Mouse (Mus musculus): Measurements from ENCODE around the gene Rom1. TPM values are rescaled to one million over a fixed set of nuclear protein-coding genes. Genes with fewer than 3 reads are reported as not detected.

The Rom1 gene
- polyA plus RNA-seq, 1 experiment from 2014 or later, result 1.3 TPM

GRCm38 (mm10) chr19:8954171-8954570, 25.0 kb upstream of the Rom1 start:
- no peaks in the 10 kb centered on the region for H3K27me3 ChIP-seq
- no peak for ATAC-seq (ENCODE audit: low FRiP score)
- WGBS, result 2% methylated on average over 9 of the region's 9 CpGs
- peak overlapping the region; percentile 63 for H3K9ac ChIP-seq
- H3K27ac ChIP-seq, result peak overlapping the region; percentile 95
- H3K4me1 ChIP-seq, result peaks cover 34% of the 10 kb centered on the region
- H3K4me3 ChIP-seq (replicated peaks), result peak overlapping the region; percentile 67
- H3K4me2 ChIP-seq, result peak overlapping the region; percentile 89
- H3K36me3 ChIP-seq (replicated peaks), result peaks cover 65% of the 10 kb centered on the region
- H3K9me3 ChIP-seq, result no peaks in the 10 kb centered on the region

GRCm38 (mm10) chr19:8953135-8954039, 24.2 kb upstream of the Rom1 start, which contains the start of gene Tut1:
TSS of gene Tut1 (plus strand) at chr19:8953847.
- H3K4me1 ChIP-seq, result peaks cover 34% of the 10 kb centered on the region
- peak within 1 kb of the TSS; percentile 89 for H3K4me2 ChIP-seq
- peak within 1 kb of the TSS; percentile 63 for H3K9ac ChIP-seq
- peak within 1 kb of the TSS; percentile 95 for H3K27ac ChIP-seq
- H3K27me3 ChIP-seq, result no peaks in the 10 kb centered on the region
- WGBS, result 1% methylated on average over 46 of the region's 46 CpGs
- H3K9me3 ChIP-seq, result no peaks in the 10 kb centered on the region
- peak within 1 kb of the TSS; percentile 67 for H3K4me3 ChIP-seq (replicated peaks)
- peak; percentile 94 for ATAC-seq (ENCODE audit: low FRiP score)
- peaks cover 67% of the 10 kb centered on the region for H3K36me3 ChIP-seq (replicated peaks)

- ATAC-seq (ENCODE audit: low FRiP score), result 0 out of 2 replicates have a peak, but pooled peaks have one; percentile 5
- no peaks in the 10 kb centered on the region for H3K9me3 ChIP-seq
- peaks cover 71% of the 10 kb centered on the region for H3K36me3 ChIP-seq (replicated peaks)
- 73% methylated on average over 9 of the region's 9 CpGs for WGBS
- peak overlapping the region; percentile 95 for H3K27ac ChIP-seq
- no peaks in the 10 kb centered on the region for H3K27me3 ChIP-seq
- peaks cover 34% of the 10 kb centered on the region for H3K4me1 ChIP-seq
- peak overlapping the region; percentile 89; the same call in 1 of the 2 replicates for H3K4me2 ChIP-seq
- H3K9ac ChIP-seq, result peak overlapping the region; percentile 56; the same call in 1 of the 2 replicates
- H3K4me3 ChIP-seq (replicated peaks), result no peak overlapping the region; the same call in 1 of the 2 replicates
These were observed 23.1 kb upstream of the Rom1 start for GRCm38 (mm10) chr19:8952241-8952640.

DNA sequence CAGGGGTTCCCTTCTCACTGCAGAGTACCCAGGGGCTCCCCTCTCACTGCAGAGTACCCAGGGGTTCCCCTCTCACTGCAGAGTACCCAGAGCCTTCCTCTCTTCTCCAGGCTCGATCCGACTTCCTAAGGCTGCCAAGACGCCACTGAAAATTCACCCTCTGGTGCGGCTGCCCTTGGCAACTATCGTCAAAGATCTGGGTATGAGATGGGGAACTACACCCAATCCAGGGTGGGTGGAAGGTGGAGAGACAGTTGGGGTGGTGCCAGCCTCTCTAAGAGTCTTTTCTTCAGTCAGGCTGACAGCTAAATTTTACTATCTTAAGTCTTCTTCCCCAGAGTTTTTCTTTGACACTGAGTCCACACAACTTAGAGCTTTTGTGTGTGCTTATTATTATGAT, 21.0 kb upstream of the Rom1 start:
- no peak for ATAC-seq (ENCODE audit: low FRiP score)
- Histone ChIP-seq H3K36me3 (replicated peaks) (peaks cover 76% of the 10 kb centered on the region), H3K4me1 (peaks cover 32% of the 10 kb centered on the region), H3K27me3 (no peaks in the 10 kb centered on the region), H3K4me3 (replicated peaks) (no peak overlapping the region), H3K27ac (no peak overlapping the region), H3K4me2 (no peak overlapping the region), H3K9me3 (no peaks in the 10 kb centered on the region), H3K9ac (no peak overlapping the region)
- 95% methylated on average over 5 of the region's 5 CpGs for WGBS

- peaks cover 81% of the 10 kb centered on the region for H3K36me3 ChIP-seq (replicated peaks)
These were observed 17.8 kb upstream of the Rom1 start for GRCm38 (mm10) chr19:8946929-8947328.

DNA sequence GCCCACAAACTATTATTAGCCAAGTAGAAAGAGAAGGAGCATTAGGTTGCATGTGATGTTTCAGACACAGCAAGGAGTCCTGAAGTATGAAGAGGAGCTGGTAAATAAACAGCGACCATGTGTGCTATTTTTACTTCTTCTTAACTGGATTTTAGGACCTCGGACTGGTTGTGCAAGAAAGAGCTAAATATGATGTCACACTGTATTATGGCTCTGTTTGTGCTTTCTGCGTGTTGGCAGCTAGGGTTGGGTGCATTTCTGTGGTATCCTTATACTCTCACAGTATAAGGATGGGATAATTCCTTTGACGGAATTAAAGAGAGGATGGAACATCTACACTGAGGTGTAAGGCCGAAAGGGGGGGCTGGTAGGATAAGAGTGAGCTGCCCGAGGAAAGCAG, 16.1 kb upstream of the Rom1 start:
- H3K4me1 ChIP-seq, result peaks cover 38% of the 10 kb centered on the region
- no peaks in the 10 kb centered on the region for H3K27me3 ChIP-seq
- WGBS, result 90% methylated on average over 6 of the region's 6 CpGs
- H3K27ac ChIP-seq, result 0 out of 2 replicates have a peak overlapping the region, but pooled peaks have one; percentile 26
- no peak overlapping the region for H3K9ac ChIP-seq
- H3K36me3 ChIP-seq (replicated peaks), result peaks cover 64% of the 10 kb centered on the region
- peak overlapping the region; percentile 69 for H3K4me2 ChIP-seq
- ATAC-seq (ENCODE audit: low FRiP score), result no peak
- H3K9me3 ChIP-seq, result no peaks in the 10 kb centered on the region
- H3K4me3 ChIP-seq (replicated peaks), result 0 out of 2 replicates have a peak overlapping the region, but pooled peaks have one; percentile 13

More at GRCm38 (mm10) chr19:8946929-8947328, 17.8 kb upstream of the Rom1 start:
- no peaks in the 10 kb centered on the region for H3K9me3 ChIP-seq
- no peak overlapping the region for H3K4me3 ChIP-seq (replicated peaks)
- H3K9ac ChIP-seq, result no peak overlapping the region
- H3K4me2 ChIP-seq, result no peak overlapping the region
- no peaks in the 10 kb centered on the region for H3K27me3 ChIP-seq
- no peak for ATAC-seq (ENCODE audit: low FRiP score)
- 93% methylated on average over 7 of the region's 7 CpGs for WGBS
- no peak overlapping the region for H3K27ac ChIP-seq
- peaks cover 32% of the 10 kb centered on the region for H3K4me1 ChIP-seq

GRCm38 (mm10) chr19:8944750-8945149, 15.6 kb upstream of the Rom1 start:
- H3K27me3 ChIP-seq, result no peaks in the 10 kb centered on the region
- 46% methylated on average over 5 of the region's 5 CpGs for WGBS
- H3K27ac ChIP-seq, result 0 out of 2 replicates have a peak overlapping the region, but pooled peaks have one; percentile 26
- peak overlapping the region; percentile 13; the same call in 1 of the 2 replicates for H3K4me3 ChIP-seq (replicated peaks)
- H3K4me1 ChIP-seq, result peaks cover 38% of the 10 kb centered on the region
- H3K9me3 ChIP-seq, result no peaks in the 10 kb centered on the region
- no peak overlapping the region for H3K9ac ChIP-seq
- H3K4me2 ChIP-seq, result peak overlapping the region; percentile 69
- H3K36me3 ChIP-seq (replicated peaks), result peaks cover 59% of the 10 kb centered on the region
- no peak for ATAC-seq (ENCODE audit: low FRiP score)

DNA sequence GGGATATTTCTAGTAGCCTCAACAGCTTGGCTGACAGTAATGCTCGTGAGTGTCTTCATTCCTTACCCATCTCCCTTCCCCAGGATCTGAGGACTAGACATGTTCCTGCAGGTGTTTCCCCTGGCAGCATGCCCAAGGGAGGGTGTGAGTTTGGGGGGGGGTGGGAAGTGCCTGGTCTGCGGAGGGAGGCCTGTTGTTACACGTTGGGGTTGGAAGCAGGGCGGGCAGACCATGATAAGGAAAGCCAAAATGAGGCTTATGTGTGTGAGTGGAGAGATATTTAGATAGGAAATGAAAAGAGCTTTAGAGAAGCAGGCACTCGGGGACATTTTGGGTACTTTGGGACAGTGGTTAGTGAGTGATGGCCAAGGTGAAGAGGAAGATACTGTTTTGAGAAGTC, 14.9 kb upstream of the Rom1 start:
- no peaks in the 10 kb centered on the region for H3K9me3 ChIP-seq
- H3K4me3 ChIP-seq (replicated peaks), result peak overlapping the region; percentile 72; the same call in 1 of the 2 replicates
- H3K27ac ChIP-seq, result 0 out of 2 replicates have a peak overlapping the region, but pooled peaks have one; percentile 3
- peaks cover 53% of the 10 kb centered on the region for H3K36me3 ChIP-seq (replicated peaks)
- peak overlapping the region; percentile 69 for H3K4me2 ChIP-seq
- 78% methylated on average over 5 of the region's 5 CpGs for WGBS
- H3K9ac ChIP-seq, result 0 out of 2 replicates have a peak overlapping the region, but pooled peaks have one; percentile 1
- H3K27me3 ChIP-seq, result no peaks in the 10 kb centered on the region
- ATAC-seq (ENCODE audit: low FRiP score), result no peak
- peaks cover 38% of the 10 kb centered on the region for H3K4me1 ChIP-seq

DNA sequence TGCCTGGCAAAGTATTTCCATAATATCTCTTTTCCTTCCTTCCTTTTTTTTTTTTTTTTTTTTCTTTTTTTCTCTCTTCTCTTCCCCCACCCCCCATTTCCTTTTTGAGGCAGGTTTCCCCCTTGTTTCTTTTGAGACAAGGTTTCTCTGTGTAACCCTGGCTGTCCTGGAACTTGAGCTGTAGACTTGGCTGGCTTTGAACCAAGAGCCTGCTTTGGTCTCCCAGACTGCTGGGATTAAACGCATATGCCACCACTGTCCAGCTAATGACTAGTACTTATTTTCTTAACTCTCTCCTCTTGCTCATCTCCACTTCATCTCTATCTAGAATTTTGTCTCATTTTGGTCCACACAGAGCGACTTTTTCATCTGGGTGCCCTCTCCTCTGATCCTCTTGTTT, 13.9 kb upstream of the Rom1 start:
- no peaks in the 10 kb centered on the region for H3K27me3 ChIP-seq
- no peak for ATAC-seq (ENCODE audit: low FRiP score)
- peak overlapping the region; percentile 83 for H3K9ac ChIP-seq
- H3K4me3 ChIP-seq (replicated peaks), result peak overlapping the region; percentile 72
- no peak overlapping the region for H3K27ac ChIP-seq
- no peaks in the 10 kb centered on the region for H3K9me3 ChIP-seq
- 78% methylated on average over 2 of the region's 2 CpGs for WGBS
- peaks cover 46% of the 10 kb centered on the region for H3K36me3 ChIP-seq (replicated peaks)
- H3K4me2 ChIP-seq, result peak overlapping the region; percentile 69
- H3K4me1 ChIP-seq, result peaks cover 38% of the 10 kb centered on the region

DNA sequence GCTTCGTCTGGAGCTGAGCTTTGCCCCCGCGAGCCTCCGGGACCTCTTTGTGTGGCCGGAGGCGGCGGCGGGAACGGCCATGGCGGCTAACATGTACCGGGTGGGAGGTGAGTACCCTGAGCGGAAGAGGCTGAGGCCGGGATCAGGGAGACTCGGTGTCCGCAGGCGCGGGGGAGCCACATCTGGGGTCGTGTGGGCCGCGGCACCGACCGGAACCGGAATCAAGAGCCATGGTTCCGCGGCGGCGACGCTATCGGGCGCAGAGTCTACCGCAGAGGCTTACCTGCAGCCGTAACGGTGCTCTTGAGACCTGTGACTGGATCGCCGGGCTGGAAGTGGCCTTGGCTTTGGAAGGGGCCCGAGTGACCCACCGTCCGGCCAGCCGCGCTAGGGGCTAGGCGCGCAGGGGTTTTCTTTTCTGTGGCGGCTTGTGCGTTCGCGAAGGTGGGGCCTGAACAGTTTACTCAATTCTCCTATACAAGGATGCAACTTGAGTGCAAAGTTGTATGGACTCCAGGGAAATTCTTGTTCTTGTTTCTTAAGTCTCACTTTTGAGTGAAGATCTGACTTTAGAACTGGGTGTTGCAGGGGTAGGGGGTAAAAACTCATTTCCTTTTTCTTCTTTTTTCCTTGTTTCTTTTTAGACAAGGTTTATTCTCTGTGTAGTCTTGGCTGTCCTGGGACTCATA, 13.3 kb upstream of the Rom1 start:
- under 1% methylated on average over 46 of the region's 46 CpGs for WGBS
- peak overlapping the region; percentile 94 for H3K27ac ChIP-seq
- H3K4me1 ChIP-seq, result peaks cover 38% of the 10 kb centered on the region
- ATAC-seq (ENCODE audit: low FRiP score), result peak; percentile 51
- peak overlapping the region; percentile 83 for H3K9ac ChIP-seq
- peaks cover 40% of the 10 kb centered on the region for H3K36me3 ChIP-seq (replicated peaks)
- peak overlapping the region; percentile 69 for H3K4me2 ChIP-seq
- H3K9me3 ChIP-seq, result no peaks in the 10 kb centered on the region
- H3K4me3 ChIP-seq (replicated peaks), result peak overlapping the region; percentile 72
- no peaks in the 10 kb centered on the region for H3K27me3 ChIP-seq

- Histone ChIP-seq H3K27ac (peak within 1 kb of the TSS; percentile 94), H3K4me3 (replicated peaks) (peak within 1 kb of the TSS; percentile 72), H3K36me3 (replicated peaks) (peaks cover 33% of the 10 kb centered on the region), H3K4me2 (peak within 1 kb of the TSS; percentile 69), H3K9ac (peak within 1 kb of the TSS; percentile 83), H3K9me3 (no peaks in the 10 kb centered on the region), H3K27me3 (no peaks in the 10 kb centered on the region), H3K4me1 (peaks cover 38% of the 10 kb centered on the region)
- peak; percentile 93 for ATAC-seq (ENCODE audit: low FRiP score)
- under 1% methylated on average over 64 of the region's 64 CpGs for WGBS
These were observed 12.5 kb upstream of the Rom1 start, which contains the start of gene Mta2 for GRCm38 (mm10) chr19:8941515-8942217. TSS of gene Mta2 (plus strand) at chr19:8941875.

All from forebrain, embryonic 12.5 days (tissue).